Mouse (Mus musculus): ENCODE results near the gene Nrxn1.

DNA sequence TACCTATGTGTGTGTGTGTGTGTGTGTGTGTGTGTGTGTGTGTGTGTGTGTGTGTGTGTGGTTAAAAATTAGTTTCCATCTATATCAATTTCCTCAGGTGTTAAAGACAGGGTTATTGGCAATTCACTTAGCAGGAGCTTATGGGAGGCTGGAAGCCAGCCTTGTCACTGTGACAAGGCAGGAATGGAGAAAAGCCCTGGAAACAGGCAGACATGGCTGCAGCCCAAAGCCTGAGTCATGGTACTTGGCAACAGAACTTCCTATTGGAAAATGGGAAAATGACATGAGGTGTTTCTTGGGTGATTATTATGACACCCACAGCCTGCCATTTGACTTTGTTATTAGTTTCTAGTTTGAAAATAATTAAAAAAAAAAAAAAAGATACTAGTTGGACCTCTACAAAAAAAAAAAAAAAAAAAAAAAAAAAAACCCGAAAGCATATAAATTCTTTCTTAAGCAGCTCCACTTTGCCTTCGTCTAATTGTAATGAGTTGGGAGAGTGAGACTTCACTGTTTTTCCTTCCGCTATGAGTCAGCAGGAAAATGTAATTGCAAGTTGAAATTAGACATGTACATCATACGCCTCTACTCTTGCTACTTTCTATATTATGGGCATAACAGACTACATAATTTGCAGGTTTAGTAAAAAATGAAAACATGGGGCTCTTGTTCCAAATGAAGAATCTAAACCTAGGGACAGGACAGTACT is 486.0 kb downstream of the Nrxn1 start:
- TF ChIP-seq POLR2A (IDR thresholded peaks at IDR 0.05; ENCODE audit: low read depth, low read length) (no peak), EP300 (IDR thresholded peaks at IDR 0.05; ENCODE audit: low read length) (no peak), CTCF (conservative IDR thresholded peaks at IDR 0.05 in 1 of 2, IDR thresholded peaks at IDR 0.05 in 1 of 2; ENCODE audit: low read depth in 2 of 2, low read length in 2 of 2) (no peak), BHLHE40 (IDR thresholded peaks at IDR 0.05; ENCODE audit: low read depth, low read length) (no peak), HCFC1 (IDR thresholded peaks at IDR 0.05; ENCODE audit: low read depth, low read length) (no peak), GABPA (IDR thresholded peaks at IDR 0.05; ENCODE audit: insufficient replicate concordance, low read depth, low read length) (no peak), USF1 (IDR thresholded peaks at IDR 0.05; ENCODE audit: low read depth, low read length) (no peak)
